Mouse (Mus musculus) heart, adult 18-20 months (tissue): ENCODE measurements around the gene Ubtf. TPM values are rescaled to one million over a fixed set of nuclear protein-coding genes. Genes with fewer than 3 reads are reported as not detected.
A peak's percentile ranks its signal among the peaks of the same experiment; 100 is the strongest.

Experiments
- DNase-seq, 2 experiments: peaks; one replicate each; pipeline ENCODE4 v3.0.0; 2021 to 2022; ENCODE audit warnings: mixed read lengths in 1 of 2
- total RNA-seq, 2 experiments: library from RNA; stranded (reverse); gene quantifications; 2 replicates each; pipeline ENCODE4 v1.2.3; 2021

Ubtf gene
- total RNA-seq, 2 experiments from 2014 or later, result 49.2 to 49.9 TPM

- no peak for DNase-seq
These were observed 28.1 kb upstream of the Ubtf start for GRCm38 (mm10) chr11:102347683-102348082.

- no peak for DNase-seq
These were observed 27.4 kb upstream of the Ubtf start for GRCm38 (mm10) chr11:102346926-102347325.

GRCm38 (mm10) chr11:102344458-102344857 is 24.9 kb upstream of the Ubtf start:
- DNase-seq, result no peak

- no peak for DNase-seq
These were observed 23.2 kb upstream of the Ubtf start for GRCm38 (mm10) chr11:102342742-102343141.

- DNase-seq, result no peak
These were observed 21.6 kb upstream of the Ubtf start for GRCm38 (mm10) chr11:102341101-102341500.

GRCm38 (mm10) chr11:102339624-102340023 is 20.1 kb upstream of the Ubtf start:
- DNase-seq, result no peak

- DNase-seq, result no peak
These were observed 19.7 kb upstream of the Ubtf start for GRCm38 (mm10) chr11:102339195-102339594.

- DNase-seq, result peak; percentile 91 to 93
These were observed 19.0 kb upstream of the Ubtf start for GRCm38 (mm10) chr11:102338561-102338960.

GRCm38 (mm10) chr11:102337921-102338320 is 18.4 kb upstream of the Ubtf start:
- no peak for DNase-seq

GRCm38 (mm10) chr11:102336191-102336590 is 16.6 kb upstream of the Ubtf start:
- DNase-seq, result peak in 1 of 2 experiments; percentile 55

GRCm38 (mm10) chr11:102334973-102335700 is 15.6 kb upstream of the Ubtf start:
- peak; percentile 61 to 62 for DNase-seq

- DNase-seq, result no peak
These were observed 14.5 kb upstream of the Ubtf start for GRCm38 (mm10) chr11:102334010-102334409.

GRCm38 (mm10) chr11:102333061-102333460 is 13.5 kb upstream of the Ubtf start:
- DNase-seq, result no peak

- DNase-seq, result no peak
These were observed 12.3 kb upstream of the Ubtf start for GRCm38 (mm10) chr11:102331806-102332205.

- no peak for DNase-seq
These were observed 10.5 kb upstream of the Ubtf start for GRCm38 (mm10) chr11:102330039-102330438.

- DNase-seq, result no peak
These were observed 10.0 kb upstream of the Ubtf start for GRCm38 (mm10) chr11:102329518-102329917.

GRCm38 (mm10) chr11:102327839-102328238 is 8.3 kb upstream of the Ubtf start:
- DNase-seq, result no peak

GRCm38 (mm10) chr11:102327250-102327649 is 7.7 kb upstream of the Ubtf start:
- DNase-seq, result no peak

- DNase-seq, result no peak
These were observed 4.0 kb upstream of the Ubtf start for GRCm38 (mm10) chr11:102323516-102323915.

GRCm38 (mm10) chr11:102321931-102322330 is 2.4 kb upstream of the Ubtf start:
- DNase-seq, result no peak

GRCm38 (mm10) chr11:102320686-102321005 is 1.1 kb upstream of the Ubtf start:
- peak; percentile 88 to 91 for DNase-seq

- peak; percentile 92 to 94 for DNase-seq
These were observed 571 bp upstream of the Ubtf start for GRCm38 (mm10) chr11:102319941-102320685.

- DNase-seq, result peak in 1 of 2 experiments; percentile 63
These were observed 749 bp downstream of the Ubtf start for GRCm38 (mm10) chr11:102318576-102319409.
